Mouse (Mus musculus) lung, embryonic 15.5 days (tissue): ENCODE data around the gene Itih5. TPM values are rescaled to one million over a fixed set of nuclear protein-coding genes. Genes with fewer than 3 reads are reported as not detected.

Experiments
- ATAC-seq: fragments of 200-750 bp; cut with Nextera tagmentation; 2 replicates; pipeline ENCODE4 v1.8.0; 2017; ENCODE audit warnings: moderate number of reproducible peaks, borderline replicate concordance; ENCODE audit not compliant: low FRiP score, low TSS enrichment; ENCODE audit errors: extremely low read depth
- H3K27ac ChIP-seq: fragments of 300-500 bp; sonication (generic); 2 replicates; pipeline ENCODE4 v1.5.1; 2015; ENCODE audit warnings: moderate library complexity, mild to moderate bottlenecking, inconsistent platforms
- H3K27me3 ChIP-seq: fragments of 300-500 bp; sonication (generic); 2 replicates; pipeline ENCODE4 v1.6.1; 2015; ENCODE audit warnings: inconsistent platforms
- H3K36me3 ChIP-seq: fragments of 300-500 bp; sonication (generic); 2 replicates; pipeline ENCODE4 v1.6.1; 2015; ENCODE audit warnings: inconsistent platforms
- H3K4me1 ChIP-seq: fragments of 300-500 bp; sonication (generic); 2 replicates; pipeline ENCODE4 v1.6.1; 2015; ENCODE audit warnings: inconsistent platforms
- H3K4me2 ChIP-seq: fragments of 300-500 bp; sonication (generic); 2 replicates; pipeline ENCODE4 v1.6.1; 2015; ENCODE audit warnings: inconsistent platforms, mild to moderate bottlenecking, moderate library complexity
- H3K4me3 ChIP-seq: fragments of 300-500 bp; sonication (generic); 2 replicates; pipeline ENCODE4 v1.5.1; 2015; ENCODE audit warnings: mild to moderate bottlenecking, inconsistent platforms
- H3K9ac ChIP-seq: fragments of 300-500 bp; sonication (generic); 2 replicates; pipeline ENCODE4 v1.6.1; 2015; ENCODE audit warnings: inconsistent platforms
- H3K9me3 ChIP-seq: fragments of 300-500 bp; sonication (generic); 2 replicates; pipeline ENCODE4 v1.6.1; 2016; ENCODE audit warnings: inconsistent platforms
- WGBS: fragments of 180-500 bp; shearing (Covaris S2); methylation state at CpG from one replicate; pipeline ENCODE4 v1.1.7; 2015; 5-methylcytosine and 5-hydroxymethylcytosine counted together
- polyA plus RNA-seq: library from polyadenylated mRNA; unstranded; fragments of >200 nt; fragmentation: Nextera tagmentation; extraction: Ambion mirVana; gene quantifications from 2 replicates; pipeline ENCODE4 v1.2.1, GENCODE M21; 2015

Itih5 gene
- polyA plus RNA-seq, 1 experiment from 2014 or later, result 5.1 TPM

GRCm38 (mm10) chr2:10137320-10137719 lies 16.1 kb upstream of the Itih5 start:
- Histone ChIP-seq H3K4me3 (no peak overlapping the region), H3K27me3 (no peaks in the 10 kb centered on the region), H3K9me3 (no peaks in the 10 kb centered on the region), H3K36me3 (no peaks in the 10 kb centered on the region), H3K4me2 (no peak overlapping the region), H3K27ac (no peak overlapping the region), H3K4me1 (no peaks in the 10 kb centered on the region; the same call in 1 of the 2 replicates), H3K9ac (no peak overlapping the region)
- no peak for ATAC-seq
- 82% methylated on average over 2 of the region's 2 CpGs for WGBS

- Histone ChIP-seq H3K27ac (no peak overlapping the region), H3K4me2 (no peak overlapping the region), H3K4me3 (no peak overlapping the region), H3K27me3 (no peaks in the 10 kb centered on the region), H3K9me3 (no peaks in the 10 kb centered on the region), H3K36me3 (no peaks in the 10 kb centered on the region), H3K9ac (no peak overlapping the region), H3K4me1 (no peaks in the 10 kb centered on the region; the same call in 1 of the 2 replicates)
- WGBS, result 72% methylated on average over 5 of the region's 5 CpGs
- ATAC-seq, result no peak
Observed at GRCm38 (mm10) chr2:10140456-10140855, 12.9 kb upstream of the Itih5 start.

DNA sequence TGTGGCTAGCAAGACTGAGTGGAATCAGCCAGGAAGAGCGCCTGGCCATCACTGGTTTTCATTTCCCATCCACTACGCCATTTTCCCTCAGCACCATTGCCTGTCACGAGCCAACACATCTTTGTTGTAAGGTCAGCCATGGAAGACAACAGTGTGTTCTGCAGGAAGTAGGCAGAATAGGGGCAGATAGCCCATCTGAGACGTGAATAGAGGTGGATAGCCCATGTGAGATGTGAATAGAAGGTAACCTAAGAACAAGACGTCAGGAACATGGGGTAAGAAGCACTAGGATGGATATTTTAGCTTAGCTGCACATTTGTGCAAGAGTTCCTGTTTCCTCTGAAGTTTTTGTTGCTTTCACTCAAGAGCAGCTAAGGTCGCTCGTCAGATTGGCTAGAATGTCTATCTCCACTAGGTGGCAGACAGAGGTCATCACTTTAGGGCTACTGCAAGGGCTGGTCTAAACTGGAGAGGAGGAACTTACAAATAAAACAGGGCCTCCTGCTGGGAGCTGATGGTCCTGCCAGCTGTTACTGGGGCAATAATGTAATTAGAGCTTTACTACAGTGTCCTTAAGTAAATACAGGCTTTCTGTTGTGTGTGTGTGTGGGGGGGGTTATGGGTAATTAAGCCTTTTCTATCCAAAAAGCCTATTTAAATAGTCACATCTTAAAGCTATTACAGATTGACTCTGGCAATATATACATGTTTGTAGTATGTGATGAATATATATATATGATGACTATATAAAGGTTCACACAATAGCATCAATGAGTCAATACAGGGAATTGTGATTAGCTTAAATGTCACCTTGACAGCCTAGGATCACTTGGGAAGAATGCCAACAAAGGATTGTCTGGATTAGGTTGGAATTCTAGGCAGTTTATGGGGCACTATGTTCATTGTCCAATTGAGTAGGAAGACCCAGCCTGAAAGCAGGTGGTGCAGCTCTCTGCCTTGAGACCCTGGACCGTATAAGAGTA lies 10.6 kb upstream of the Itih5 start:
- Histone ChIP-seq H3K4me1 (no peaks in the 10 kb centered on the region; the same call in 1 of the 2 replicates), H3K27ac (no peak overlapping the region), H3K4me3 (no peak overlapping the region), H3K27me3 (no peaks in the 10 kb centered on the region), H3K36me3 (no peaks in the 10 kb centered on the region), H3K9me3 (no peaks in the 10 kb centered on the region), H3K9ac (no peak overlapping the region), H3K4me2 (no peak overlapping the region)
- peak; percentile 69; the same call in 1 of the 2 replicates for ATAC-seq
- 37% methylated on average over 8 of the region's 8 CpGs for WGBS

DNA sequence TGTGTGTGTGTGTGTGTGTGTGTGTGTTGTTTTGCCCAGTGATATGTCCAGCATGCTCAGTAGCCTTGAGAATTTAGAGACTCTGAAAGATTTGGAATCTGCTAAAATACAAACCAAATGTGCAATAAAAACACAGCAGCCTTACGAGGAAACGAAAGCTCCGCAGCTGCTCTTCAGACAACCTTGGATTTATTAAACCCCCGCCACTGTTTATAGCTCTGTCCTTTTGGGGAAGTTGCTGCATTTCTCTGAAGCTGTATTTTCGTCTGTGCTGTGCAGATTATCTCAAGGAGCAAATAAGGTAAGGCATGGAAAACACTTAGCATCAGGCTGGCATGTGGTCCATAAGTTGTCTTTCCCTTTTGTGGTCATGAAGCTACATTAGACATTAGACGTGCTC lies 7.9 kb upstream of the Itih5 start:
- H3K9me3 ChIP-seq, result no peaks in the 10 kb centered on the region
- no peak overlapping the region for H3K9ac ChIP-seq
- H3K4me3 ChIP-seq, result no peak overlapping the region
- H3K4me2 ChIP-seq, result no peak overlapping the region
- no peaks in the 10 kb centered on the region; the same call in 1 of the 2 replicates for H3K4me1 ChIP-seq
- 55% methylated on average over 6 of the region's 6 CpGs for WGBS
- H3K27ac ChIP-seq, result no peak overlapping the region
- H3K27me3 ChIP-seq, result no peaks in the 10 kb centered on the region
- H3K36me3 ChIP-seq, result no peaks in the 10 kb centered on the region
- ATAC-seq, result no peak

DNA sequence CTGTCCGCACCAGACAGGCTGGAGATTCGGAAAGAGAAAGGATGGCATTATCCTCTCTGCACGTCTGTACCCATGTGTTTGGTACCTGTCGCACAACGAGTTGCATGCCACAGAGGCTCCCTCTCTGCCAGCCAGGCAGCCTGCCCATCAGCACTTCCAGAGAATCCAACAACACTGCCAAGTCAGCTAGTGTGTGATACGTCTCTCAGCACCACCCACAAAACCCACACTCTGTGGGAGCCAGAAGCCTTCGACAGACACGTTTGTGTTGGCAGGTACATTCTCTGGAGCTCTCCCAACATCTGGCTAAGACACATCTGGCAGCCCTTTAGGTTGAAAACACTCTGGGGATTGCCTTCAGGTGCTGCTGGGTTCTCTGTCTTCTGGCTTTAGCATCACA lies 6.2 kb upstream of the Itih5 start:
- H3K4me3 ChIP-seq, result no peak overlapping the region
- ATAC-seq, result no peak
- no peak overlapping the region for H3K4me2 ChIP-seq
- H3K27me3 ChIP-seq, result no peaks in the 10 kb centered on the region
- H3K9ac ChIP-seq, result no peak overlapping the region
- H3K4me1 ChIP-seq, result no peaks in the 10 kb centered on the region; the same call in 1 of the 2 replicates
- no peaks in the 10 kb centered on the region for H3K9me3 ChIP-seq
- 56% methylated on average over 8 of the region's 8 CpGs for WGBS
- no peak overlapping the region for H3K27ac ChIP-seq
- H3K36me3 ChIP-seq, result no peaks in the 10 kb centered on the region

GRCm38 (mm10) chr2:10152590-10152989 lies 781 bp upstream of the Itih5 start:
- Histone ChIP-seq H3K4me1 (peaks cover 13% of the 10 kb centered on the region), H3K9ac (no peak overlapping the region), H3K9me3 (no peaks in the 10 kb centered on the region), H3K36me3 (no peaks in the 10 kb centered on the region), H3K4me3 (no peak overlapping the region), H3K27ac (no peak overlapping the region), H3K27me3 (no peaks in the 10 kb centered on the region), H3K4me2 (no peak overlapping the region)
- 72% methylated on average over 5 of the region's 5 CpGs for WGBS
- no peak for ATAC-seq

DNA sequence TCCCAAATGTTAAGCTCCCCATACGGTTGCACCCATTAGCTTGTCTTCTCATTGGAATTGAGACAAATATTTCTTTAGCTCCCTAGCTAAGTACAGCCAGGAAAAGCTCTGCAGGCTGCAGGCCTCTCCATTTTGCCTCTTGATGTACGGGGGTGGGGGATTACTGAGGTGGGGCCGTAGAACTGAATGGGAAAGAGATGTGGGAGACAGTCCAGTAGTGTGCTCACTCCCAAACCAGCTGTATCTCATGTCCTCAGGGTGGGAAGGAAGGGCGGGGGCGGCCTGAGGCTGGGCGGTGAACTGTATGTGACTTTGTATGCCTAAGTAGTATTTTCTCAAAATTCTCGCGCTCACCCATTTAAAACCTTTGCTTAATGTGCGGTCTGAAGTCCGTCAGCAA lies 3.8 kb downstream of the Itih5 start:
- Histone ChIP-seq H3K4me1 (peaks cover 13% of the 10 kb centered on the region), H3K4me2 (no peak overlapping the region), H3K9me3 (no peaks in the 10 kb centered on the region), H3K27me3 (no peaks in the 10 kb centered on the region), H3K36me3 (no peaks in the 10 kb centered on the region), H3K9ac (no peak overlapping the region), H3K4me3 (no peak overlapping the region), H3K27ac (no peak overlapping the region)
- WGBS, result 76% methylated on average over 10 of the region's 10 CpGs
- no peak for ATAC-seq

- H3K36me3 ChIP-seq, result no peaks in the 10 kb centered on the region
- ATAC-seq, result no peak
- no peak overlapping the region for H3K4me3 ChIP-seq
Observed at GRCm38 (mm10) chr2:10162011-10162410, 8.6 kb downstream of the Itih5 start.

GRCm38 (mm10) chr2:10166635-10167034 lies 13.3 kb downstream of the Itih5 start:
- Histone ChIP-seq H3K27me3 (no peaks in the 10 kb centered on the region), H3K36me3 (no peaks in the 10 kb centered on the region), H3K4me1 (no peaks in the 10 kb centered on the region), H3K9me3 (no peaks in the 10 kb centered on the region), H3K9ac (no peak overlapping the region), H3K4me3 (no peak overlapping the region), H3K4me2 (no peak overlapping the region), H3K27ac (no peak overlapping the region)
- no peak for ATAC-seq
- 50% methylated on average over 6 of the region's 6 CpGs for WGBS

More at GRCm38 (mm10) chr2:10162011-10162410, 8.6 kb downstream of the Itih5 start:
- H3K4me1 ChIP-seq, result no peaks in the 10 kb centered on the region
- no peak overlapping the region for H3K27ac ChIP-seq
- H3K9ac ChIP-seq, result no peak overlapping the region
- no peak overlapping the region for H3K4me2 ChIP-seq
- no peaks in the 10 kb centered on the region for H3K27me3 ChIP-seq
- WGBS, result 84% methylated on average over 4 of the region's 4 CpGs
- no peaks in the 10 kb centered on the region for H3K9me3 ChIP-seq

DNA sequence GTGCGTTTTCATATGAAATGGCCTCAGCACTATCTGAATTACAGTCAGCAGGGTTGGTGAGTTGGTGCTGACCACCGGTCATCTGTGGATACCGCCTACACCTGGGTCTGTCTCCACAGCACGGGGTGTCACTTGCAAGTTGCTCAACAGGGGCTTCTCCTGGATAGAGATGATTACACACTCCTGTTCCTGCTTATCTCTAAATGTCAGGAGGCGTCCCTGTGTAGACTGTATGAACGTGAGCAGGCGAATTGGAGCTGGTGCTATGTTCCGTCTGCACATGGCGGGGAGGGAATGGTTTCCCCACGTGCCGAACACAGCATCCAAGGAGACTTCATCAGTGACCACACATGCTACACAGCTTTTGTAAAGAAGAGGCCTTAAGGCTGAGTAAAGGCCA lies 13.9 kb downstream of the Itih5 start:
- Histone ChIP-seq H3K27me3 (no peaks in the 10 kb centered on the region), H3K4me3 (no peak overlapping the region), H3K4me1 (no peaks in the 10 kb centered on the region), H3K4me2 (no peak overlapping the region), H3K36me3 (no peaks in the 10 kb centered on the region), H3K9me3 (no peaks in the 10 kb centered on the region), H3K27ac (no peak overlapping the region), H3K9ac (no peak overlapping the region)
- ATAC-seq, result no peak
- WGBS, result 80% methylated on average over 11 of the region's 11 CpGs

GRCm38 (mm10) chr2:10168016-10168415 lies 14.6 kb downstream of the Itih5 start:
- H3K36me3 ChIP-seq, result no peaks in the 10 kb centered on the region
- no peaks in the 10 kb centered on the region for H3K27me3 ChIP-seq
- no peak overlapping the region for H3K9ac ChIP-seq
- no peaks in the 10 kb centered on the region for H3K4me1 ChIP-seq
- no peak overlapping the region for H3K4me2 ChIP-seq
- no peaks in the 10 kb centered on the region for H3K9me3 ChIP-seq
- no peak overlapping the region for H3K27ac ChIP-seq
- no peak; the same call in 1 of the 2 replicates for ATAC-seq
- no peak overlapping the region for H3K4me3 ChIP-seq
- 43% methylated on average over 8 of the region's 8 CpGs for WGBS

DNA sequence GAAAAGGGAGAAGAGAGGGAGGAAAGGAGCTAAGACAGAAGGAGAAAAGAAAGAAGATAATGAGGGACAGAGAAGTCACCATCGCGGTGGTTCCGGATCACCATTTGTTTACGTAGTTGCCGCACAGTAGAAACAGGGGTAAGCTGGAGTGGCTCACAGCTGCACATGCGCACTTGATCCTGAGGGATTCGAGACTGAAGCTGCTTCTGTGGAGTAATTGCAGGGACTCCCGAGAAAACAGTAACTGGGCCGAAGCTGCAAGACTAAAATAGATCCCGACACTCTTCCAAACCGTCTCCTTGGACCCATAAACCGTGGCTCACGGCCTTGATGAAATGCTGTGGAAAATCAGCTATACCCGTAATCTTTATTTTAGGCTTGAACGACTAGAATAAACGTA lies 16.6 kb downstream of the Itih5 start:
- Histone ChIP-seq H3K4me2 (no peak overlapping the region), H3K4me3 (no peak overlapping the region), H3K36me3 (no peaks in the 10 kb centered on the region), H3K9me3 (no peaks in the 10 kb centered on the region), H3K27me3 (no peaks in the 10 kb centered on the region), H3K4me1 (no peaks in the 10 kb centered on the region), H3K9ac (no peak overlapping the region), H3K27ac (no peak overlapping the region)
- WGBS, result 81% methylated on average over 16 of the region's 16 CpGs
- no peak for ATAC-seq
